Mouse (Mus musculus) ovary, postnatal 10 days (tissue): ENCODE results near the gene Dnah12.
"Not testable (repeated sequence)": the region's sequence is repeated elsewhere in the genome, so short reads cannot be mapped to it uniquely, and the experiment has no call there.

Experiments
- DNase-seq: peaks from one replicate; pipeline ENCODE4 v3.0.0; 2022; ENCODE audit warnings: low spot score

Gene Dnah12

DNA sequence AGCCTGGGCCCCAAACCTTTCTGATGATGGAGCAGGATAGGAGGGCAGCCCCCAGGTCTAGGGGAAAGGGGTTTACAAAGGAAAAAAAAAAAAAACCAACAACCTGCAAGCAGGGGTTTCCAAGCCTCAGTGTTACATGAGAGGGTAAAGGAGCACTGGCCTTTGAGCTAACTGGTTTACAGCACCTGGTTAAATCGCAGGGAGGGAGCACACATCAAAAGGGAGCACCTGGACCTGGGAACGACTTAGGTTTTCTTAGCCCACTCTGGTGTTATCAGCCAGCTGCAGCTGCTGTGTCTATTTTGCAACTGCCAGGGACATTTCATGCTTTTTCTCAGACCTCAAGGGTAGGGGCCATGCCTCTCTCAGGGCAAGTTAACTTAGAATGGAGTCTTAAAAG is 26.6 kb downstream of the Dnah12 start:
- DNase-seq: not testable (repeated sequence)

- DNase-seq: no peak
Observed at GRCm38 (mm10) chr14:26724898-26725297, 31.8 kb downstream of the Dnah12 start.

- DNase-seq: no peak
Observed at GRCm38 (mm10) chr14:26758566-26758965, 65.5 kb downstream of the Dnah12 start.

DNA sequence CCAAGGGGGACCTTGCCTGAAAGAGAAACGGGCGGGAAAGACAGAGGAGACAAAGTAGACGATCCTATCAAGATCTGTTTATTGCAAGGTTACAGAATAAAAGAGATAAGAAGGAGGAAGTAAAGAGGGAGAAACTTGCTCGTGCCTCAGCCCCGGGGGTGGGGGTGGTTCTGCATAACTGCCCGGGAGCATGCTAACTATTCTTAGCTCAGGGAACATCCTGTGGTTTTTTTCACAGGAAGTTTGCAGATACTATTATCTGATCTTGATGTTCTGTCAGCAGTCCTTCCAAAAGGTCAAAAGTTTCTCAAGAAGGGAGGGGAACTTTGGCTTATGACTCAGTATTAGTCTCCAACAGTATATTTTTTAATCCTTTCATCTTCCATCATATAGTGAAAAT is 71.8 kb downstream of the Dnah12 start:
- no peak for DNase-seq

- no peak for DNase-seq
Observed at GRCm38 (mm10) chr14:26768195-26768594, 75.1 kb downstream of the Dnah12 start.

DNA sequence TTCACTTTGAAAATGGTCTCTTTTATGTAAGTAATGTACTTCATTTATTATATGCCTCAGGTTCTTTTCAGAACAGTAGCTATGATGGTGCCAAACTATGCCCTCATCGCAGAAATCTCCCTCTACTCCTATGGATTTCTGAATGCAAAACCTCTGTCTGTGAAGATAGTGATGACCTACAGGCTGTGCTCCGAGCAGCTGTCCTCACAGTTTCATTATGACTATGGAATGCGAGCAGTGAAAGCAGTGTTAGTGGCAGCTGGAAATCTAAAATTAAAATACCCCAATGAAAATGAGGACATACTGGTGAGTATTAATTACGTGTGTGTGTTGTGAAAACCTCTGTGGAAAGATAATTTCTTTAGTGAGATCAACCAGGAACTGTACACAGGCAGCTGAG is 80.5 kb downstream of the Dnah12 start:
- DNase-seq: no peak

DNA sequence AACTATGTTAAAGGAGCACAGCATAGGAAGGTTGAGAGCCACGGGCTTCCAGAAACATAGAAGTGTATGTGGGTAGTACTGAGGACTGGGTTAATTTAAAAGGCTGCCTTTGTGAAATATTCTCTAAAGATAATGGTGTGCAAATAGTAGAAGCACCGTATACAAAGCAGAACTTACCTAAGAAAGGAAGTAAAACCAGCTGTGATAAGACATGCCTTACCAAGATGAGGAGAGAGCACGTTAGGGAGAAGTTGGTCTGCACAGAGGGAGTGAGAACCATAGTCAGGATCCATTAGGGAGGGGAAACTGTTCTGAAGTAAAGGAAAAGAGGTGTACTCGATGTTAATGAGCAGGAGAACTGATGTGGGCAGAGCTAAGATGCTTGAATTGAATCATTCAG is 90.7 kb downstream of the Dnah12 start:
- DNase-seq: no peak

- no peak for DNase-seq
Observed at GRCm38 (mm10) chr14:26785695-26786094, 92.6 kb downstream of the Dnah12 start.

DNA sequence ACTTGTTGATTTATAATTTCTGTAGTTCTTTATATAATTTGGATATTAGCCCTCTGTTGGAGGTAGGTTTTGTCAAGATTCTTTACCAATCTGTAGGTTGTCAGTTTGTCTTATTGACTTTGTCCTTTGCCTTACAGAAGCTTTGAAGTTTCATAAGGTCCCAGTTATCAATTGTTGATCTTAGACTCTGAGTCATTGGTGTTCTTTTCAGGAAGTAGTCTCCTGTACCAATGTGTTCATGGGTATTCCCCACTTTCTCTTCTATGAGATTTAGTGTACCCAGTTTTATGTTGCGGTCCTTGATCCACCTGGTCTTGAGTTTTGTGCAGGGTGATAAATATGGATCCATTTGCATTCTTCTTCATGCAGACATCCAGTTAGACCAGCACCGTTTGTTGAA is 101.4 kb downstream of the Dnah12 start:
- no peak for DNase-seq

- DNase-seq: no peak
Observed at GRCm38 (mm10) chr14:26798330-26798729, 105.3 kb downstream of the Dnah12 start.

DNA sequence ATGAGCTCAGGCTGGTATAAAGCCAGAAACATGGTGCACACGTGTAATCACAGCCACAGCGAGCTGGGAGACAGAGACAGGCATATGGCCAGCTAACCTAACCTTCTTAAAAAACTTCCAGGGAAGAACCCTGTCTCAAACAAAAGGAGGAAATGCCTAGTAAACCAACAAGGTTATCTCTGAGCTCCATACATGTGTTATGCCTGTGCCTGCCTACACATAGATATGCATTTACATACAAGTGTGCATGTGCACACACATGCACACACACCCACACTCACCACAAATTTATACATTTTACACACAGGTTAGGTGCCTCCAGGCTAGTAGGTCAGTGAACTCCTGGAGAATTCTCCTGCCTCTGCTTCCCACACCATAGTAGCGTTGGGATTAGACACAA is 106.2 kb downstream of the Dnah12 start:
- DNase-seq: no peak

- DNase-seq: no peak
Observed at GRCm38 (mm10) chr14:26805500-26805899, 112.4 kb downstream of the Dnah12 start.

GRCm38 (mm10) chr14:26812734-26813133 is 119.7 kb downstream of the Dnah12 start:
- no peak for DNase-seq

GRCm38 (mm10) chr14:26813871-26814270 is 120.8 kb downstream of the Dnah12 start:
- DNase-seq: no peak

DNA sequence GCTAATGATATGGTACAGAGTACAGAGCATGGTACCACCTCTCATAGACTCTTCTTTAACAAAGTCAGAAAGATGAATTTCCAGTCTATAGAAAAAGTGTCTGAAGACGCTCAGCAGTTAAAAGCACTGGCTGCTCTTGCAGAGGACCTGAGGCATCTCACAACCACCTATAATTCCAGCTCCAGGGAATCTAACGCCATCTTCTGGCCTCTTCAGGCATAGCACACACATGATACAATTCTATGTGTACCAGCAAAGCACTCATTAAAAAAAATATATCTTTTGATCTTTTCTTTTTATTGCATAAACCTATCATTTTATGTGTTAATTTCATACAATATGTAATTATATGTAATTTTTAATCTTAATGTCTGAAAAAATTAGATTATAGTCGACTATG is 121.8 kb downstream of the Dnah12 start:
- DNase-seq: no peak

DNA sequence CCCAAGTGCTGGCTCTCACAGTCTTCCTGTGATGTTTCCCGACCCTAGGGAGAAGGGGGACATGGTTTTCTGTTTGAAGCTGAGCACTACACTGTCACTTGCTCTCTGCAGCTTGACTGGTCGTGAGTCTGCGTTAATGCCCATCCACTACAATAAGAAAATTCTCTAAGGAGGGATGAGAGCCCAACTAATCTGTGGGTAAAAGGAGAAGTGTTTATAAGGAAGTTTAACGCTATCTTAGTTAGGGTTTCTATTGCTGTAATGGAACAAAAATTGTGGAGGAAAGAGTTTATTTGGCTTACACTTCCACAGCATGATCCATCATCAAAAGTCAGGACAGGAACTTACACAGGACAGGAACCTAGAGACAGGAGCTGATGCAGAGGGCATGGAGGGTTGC is 123.7 kb downstream of the Dnah12 start:
- no peak for DNase-seq

- DNase-seq: no peak
Observed at GRCm38 (mm10) chr14:26826020-26826419, 132.9 kb downstream of the Dnah12 start.

DNA sequence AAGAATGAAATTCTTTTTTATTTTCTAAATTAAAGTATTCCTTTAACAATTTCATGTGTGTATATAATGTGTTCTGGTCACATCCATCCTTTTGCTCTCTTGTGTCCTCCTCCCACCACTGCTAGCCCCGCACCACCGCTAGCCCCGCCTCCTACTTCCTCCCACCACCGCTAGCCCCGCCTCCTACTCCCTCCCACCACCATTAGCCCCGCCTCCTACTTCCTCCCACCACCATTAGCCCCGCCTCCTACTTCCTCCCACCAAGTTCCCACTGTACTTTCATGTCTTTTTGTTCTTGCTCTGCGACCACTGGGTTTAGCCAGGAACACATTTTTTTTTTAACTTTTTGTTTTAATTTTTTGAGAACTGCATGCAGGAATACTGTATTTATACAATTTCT is 160.0 kb downstream of the Dnah12 start:
- DNase-seq: no peak

DNA sequence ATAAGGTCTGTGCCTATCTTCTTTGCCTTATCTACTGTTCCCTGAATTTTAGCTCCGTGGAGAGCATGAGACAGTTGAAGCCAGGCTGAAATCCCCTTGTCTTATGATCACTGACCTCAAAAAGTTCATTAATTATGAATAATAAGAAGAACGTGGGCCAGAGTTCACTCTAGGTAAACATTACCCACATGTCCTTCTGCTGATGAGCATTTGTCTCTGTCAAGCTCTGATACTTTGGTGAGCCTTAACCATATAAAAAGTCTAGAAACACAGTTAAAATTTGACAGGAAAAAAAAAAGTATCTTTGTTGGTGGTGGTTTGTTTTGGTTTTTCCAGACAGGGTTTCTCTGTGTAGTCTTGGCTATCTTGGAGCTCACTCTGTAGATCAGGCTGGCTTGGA is 161.0 kb downstream of the Dnah12 start:
- no peak for DNase-seq

DNA sequence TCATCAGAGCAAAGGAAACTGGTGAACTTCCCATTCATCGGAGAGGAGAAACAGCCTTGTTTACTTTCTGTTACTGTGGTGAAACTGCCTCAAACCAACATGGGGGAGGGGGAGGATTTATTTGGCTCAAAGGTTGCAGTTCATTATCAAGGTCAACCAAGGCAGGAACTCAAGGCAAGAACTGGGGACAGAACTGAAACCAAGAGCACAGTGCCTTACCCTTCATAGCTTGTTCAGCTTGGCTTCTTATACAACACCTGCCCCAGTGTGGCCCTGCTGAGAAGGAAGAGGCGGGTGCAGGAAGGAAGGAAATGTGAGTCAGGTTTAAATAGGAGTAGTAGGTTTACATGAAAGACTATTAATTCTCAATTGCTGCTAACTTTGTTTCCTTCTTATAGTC is 165.3 kb downstream of the Dnah12 start:
- DNase-seq: no peak

DNA sequence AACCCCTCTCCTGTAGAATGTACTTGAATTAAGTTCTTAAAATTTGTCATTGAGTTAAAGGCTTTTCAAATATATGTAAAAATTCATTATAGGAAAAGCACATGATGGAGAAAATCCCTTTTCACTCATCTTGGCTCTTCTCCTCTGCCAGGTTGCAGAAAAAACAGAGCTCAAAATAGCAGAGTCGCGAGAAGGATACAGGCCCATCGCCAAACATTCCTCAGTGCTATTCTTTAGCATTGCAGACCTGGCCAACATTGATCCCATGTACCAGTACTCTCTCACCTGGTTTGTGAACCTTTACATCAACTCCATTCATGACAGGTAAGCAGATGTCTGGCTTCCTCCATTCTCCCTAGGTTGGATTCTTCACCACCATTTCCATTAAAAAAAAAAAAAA is 165.9 kb downstream of the Dnah12 start:
- no peak for DNase-seq

- DNase-seq: no peak
Observed at GRCm38 (mm10) chr14:26867356-26867755, 174.3 kb downstream of the Dnah12 start.

DNA sequence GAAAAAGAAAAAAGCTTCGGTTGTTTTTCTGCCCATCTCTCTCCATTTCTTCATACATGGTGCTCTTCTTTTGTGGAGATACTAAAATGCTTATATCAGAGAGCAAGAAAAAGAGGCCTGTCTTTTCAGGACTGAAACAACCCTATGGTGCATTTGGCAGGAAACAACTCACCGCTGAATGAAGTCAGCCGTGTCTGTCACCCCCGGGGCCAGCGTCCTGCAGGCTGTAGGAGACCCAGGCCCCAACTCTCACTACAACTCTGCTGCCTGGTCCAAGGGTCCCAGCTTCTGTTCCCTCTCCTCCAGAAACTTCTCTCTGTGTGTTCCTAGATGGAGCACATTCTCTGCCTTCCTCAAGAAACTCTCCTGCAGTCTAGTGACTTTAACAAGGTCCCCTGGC is 175.2 kb downstream of the Dnah12 start:
- DNase-seq: no peak

- no peak for DNase-seq
Observed at GRCm38 (mm10) chr14:26878756-26879155, 185.7 kb downstream of the Dnah12 start.

DNA sequence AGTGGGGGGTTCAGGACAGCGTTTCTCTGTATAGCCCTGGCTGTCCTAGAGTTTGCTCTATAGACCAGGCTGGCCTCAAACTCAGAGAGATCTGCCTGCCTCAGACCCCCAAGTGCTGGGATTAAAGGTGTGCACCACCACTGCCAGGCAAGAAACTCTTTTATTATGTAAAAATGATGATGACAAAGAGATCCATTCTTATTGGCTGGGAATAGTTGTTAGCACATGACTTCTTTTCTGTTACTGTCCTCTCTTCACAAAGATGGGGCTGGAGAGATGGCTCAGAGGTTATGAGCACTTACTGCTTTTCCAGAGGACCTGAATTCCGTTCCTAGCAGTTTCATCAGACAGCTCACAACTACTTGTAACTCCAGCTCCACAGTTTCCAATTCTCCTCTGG is 186.9 kb downstream of the Dnah12 start:
- DNase-seq: no peak
